In genomic region chr1:83156876-83157275, GRCm38 (mm10) we compare ENCODE assay signal across 38 mouse cellular contexts. TPM values are rescaled to one million over a fixed set of nuclear protein-coding genes. Genes with fewer than 3 reads are reported as not detected.
DNase-seq lines count a peak whose midpoint lies in the region; ATAC-seq and TF ChIP-seq lines count a peak whose summit lies in the region.
"Had no signal": no experiment of that assay in that cellular context is flagged by ENCODE, and none has a peak within 500 bp of the region (broad histone marks: within the 10 kb centered on the region; RNA-seq: fewer than 3 reads in every experiment).

No protein-coding gene starts in this region.

- no peak for ATAC-seq in kidney, embryonic 14.5 days (ENCODE audit: low FRiP score, low TSS enrichment)
- peak; percentile 54 for ATAC-seq in liver, postnatal 0 days
- ATAC-seq in liver, embryonic 12.5 days, result no peak
- ATAC-seq: forebrain, embryonic 15.5 days; hindbrain, postnatal 0 days; intestine, embryonic 15.5 days had no signal

- H3K9me3 ChIP-seq in kidney, embryonic 14.5 days (ENCODE audit: control insufficient read depth, low read length), result no peaks in the 10 kb centered on the region
- no peaks in the 10 kb centered on the region for H3K9me3 ChIP-seq in liver, postnatal 0 days (ENCODE audit: low read length)
- H3K9me3 ChIP-seq in liver, embryonic 12.5 days (replicated peaks), result no peaks in the 10 kb centered on the region
- H3K9me3 ChIP-seq: embryonic facial prominence, embryonic 12.5 days; forebrain, embryonic 10.5 days; forebrain, embryonic 15.5 days; hindbrain, embryonic 12.5 days; intestine, embryonic 15.5 days; limb, embryonic 13.5 days; stomach, embryonic 15.5 days had no signal

- H3K9ac ChIP-seq in kidney, embryonic 14.5 days (ENCODE audit: low read depth, low read length), result no peak overlapping the region
- H3K9ac ChIP-seq in liver, postnatal 0 days (replicated peaks), result no peak overlapping the region
- H3K9ac ChIP-seq in liver, embryonic 12.5 days, result no peak overlapping the region
- H3K9ac ChIP-seq: embryonic facial prominence, embryonic 12.5 days; forebrain, embryonic 15.5 days; hindbrain, embryonic 12.5 days; intestine, embryonic 15.5 days; limb, embryonic 13.5 days; liver, embryonic 14.5 days; lung, embryonic 14.5 days; stomach, embryonic 15.5 days had no signal

- no peak for TF ChIP-seq POLR2A in embryonic fibroblast, embryonic 13.5 days (IDR thresholded peaks at IDR 0.05; ENCODE audit: low read depth, low read length)

- no peak for TF ChIP-seq EP300 in liver, postnatal 0 days (IDR thresholded peaks at IDR 0.05; ENCODE audit: low read depth)

- H3K27ac ChIP-seq in kidney, embryonic 14.5 days (ENCODE audit: low read depth, low read length), result no peak overlapping the region
- no peak overlapping the region for H3K27ac ChIP-seq in liver, postnatal 0 days (ENCODE audit: low read depth)
- H3K27ac ChIP-seq in liver, embryonic 12.5 days, result no peak overlapping the region
- H3K27ac ChIP-seq in embryonic fibroblast, embryonic 13.5 days (ENCODE audit: insufficient read depth, low read length), result peak overlapping the region; percentile 57; the same call in 1 of the 2 replicates
- H3K27ac ChIP-seq: embryonic facial prominence, embryonic 12.5 days; forebrain, embryonic 10.5 days; forebrain, embryonic 15.5 days; gastrocnemius, adult 2 months; hindbrain, embryonic 12.5 days; hindbrain, postnatal 0 days; intestine, embryonic 15.5 days; limb, embryonic 13.5 days; liver, embryonic 14.5 days; stomach, embryonic 15.5 days had no signal

- no peak for TF ChIP-seq CTCF in liver, postnatal 0 days (IDR thresholded peaks at IDR 0.05; ENCODE audit: low read depth)
- no peak for TF ChIP-seq CTCF in embryonic fibroblast, embryonic 13.5 days (IDR thresholded peaks at IDR 0.05; ENCODE audit: borderline replicate concordance, insufficient read depth, low read length)

- H3K4me3 ChIP-seq in kidney, embryonic 14.5 days (ENCODE audit: low read length), result no peak overlapping the region
- no peak overlapping the region for H3K4me3 ChIP-seq in liver, postnatal 0 days (ENCODE audit: low read depth, low read length)
- H3K4me3 ChIP-seq in liver, embryonic 12.5 days, result no peak overlapping the region
- H3K4me3 ChIP-seq in embryonic fibroblast, embryonic 13.5 days (ENCODE audit: insufficient read depth, low read length), result no peak overlapping the region
- H3K4me3 ChIP-seq: embryonic facial prominence, embryonic 12.5 days; forebrain, embryonic 10.5 days; forebrain, embryonic 15.5 days; gastrocnemius, adult 2 months; hindbrain, embryonic 12.5 days; intestine, embryonic 15.5 days; limb, embryonic 13.5 days; stomach, embryonic 15.5 days had no signal

- H3K4me1 ChIP-seq in kidney, embryonic 14.5 days (ENCODE audit: control insufficient read depth, insufficient read depth, low read length), result 0 out of 2 replicates have a peak, but pooled peaks cover 3% of the 10 kb centered on the region
- no peaks in the 10 kb centered on the region for H3K4me1 ChIP-seq in liver, postnatal 0 days (ENCODE audit: insufficient read depth)
- H3K4me1 ChIP-seq in liver, embryonic 12.5 days, result no peaks in the 10 kb centered on the region
- no peaks in the 10 kb centered on the region for H3K4me1 ChIP-seq in embryonic fibroblast, embryonic 13.5 days (ENCODE audit: control insufficient read depth, insufficient read depth, low read length)
- H3K4me1 ChIP-seq: embryonic facial prominence, embryonic 12.5 days; hindbrain, embryonic 12.5 days; intestine, embryonic 15.5 days; limb, embryonic 13.5 days; stomach, embryonic 15.5 days had no signal

- no peak overlapping the region for H3K4me2 ChIP-seq in kidney, embryonic 14.5 days (replicated peaks; ENCODE audit: low read depth, low read length)
- H3K4me2 ChIP-seq in liver, postnatal 0 days (ENCODE audit: low read depth, low read length), result no peak overlapping the region
- H3K4me2 ChIP-seq in liver, embryonic 12.5 days, result no peak overlapping the region
- H3K4me2 ChIP-seq: embryonic facial prominence, embryonic 12.5 days; forebrain, embryonic 15.5 days; heart, embryonic 11.5 days; hindbrain, embryonic 12.5 days; intestine, embryonic 15.5 days; limb, embryonic 13.5 days; lung, embryonic 14.5 days; stomach, embryonic 15.5 days had no signal

- no peaks in the 10 kb centered on the region for H3K36me3 ChIP-seq in kidney, embryonic 14.5 days (ENCODE audit: control insufficient read depth, insufficient read depth, low read length)
- H3K36me3 ChIP-seq in liver, postnatal 0 days (replicated peaks; ENCODE audit: insufficient read depth, low read length), result no peaks in the 10 kb centered on the region
- no peaks in the 10 kb centered on the region for H3K36me3 ChIP-seq in liver, embryonic 12.5 days
- H3K36me3 ChIP-seq: embryonic facial prominence, embryonic 12.5 days; forebrain, embryonic 10.5 days; forebrain, embryonic 15.5 days; hindbrain, embryonic 12.5 days; intestine, embryonic 15.5 days; limb, embryonic 13.5 days; stomach, embryonic 15.5 days had no signal

- DNase-seq in kidney, adult 9 months, result peak; percentile 77
- peak; percentile 13 for DNase-seq in liver, postnatal 0 days
- DNase-seq in 3T3-L1 (ENCODE audit: low read depth, low spot score), result peak; percentile 56
- DNase-seq in adrenal gland, adult (ENCODE audit: inconsistent age in 2 of 2, low spot score in 1 of 2), result no peak
- DNase-seq in B cell, adult 2 months, result no peak
- DNase-seq: adrenal gland, postnatal 25 days; cerebellum, adult 11-12 months; cerebellum, adult 9-11 months; embryo, embryonic 11 days; gastrocnemius, adult 2 months; gastrocnemius, postnatal 36 days; heart, adult 18-20 months; heart, postnatal 36 days; layer of hippocampus, postnatal 36 days; lung, embryonic 14.5 days; lung, postnatal 14 days; midbrain, embryonic 14.5 days; retina, postnatal 1 day; right cerebral cortex, postnatal 14 days; thymus, adult 18-20 months; thymus, postnatal 36 days had no signal

- no peaks in the 10 kb centered on the region for H3K27me3 ChIP-seq in kidney, embryonic 14.5 days (ENCODE audit: control insufficient read depth, insufficient read depth, low read length)
- H3K27me3 ChIP-seq in liver, postnatal 0 days (ENCODE audit: insufficient read depth, low read length), result no peaks in the 10 kb centered on the region
- no peaks in the 10 kb centered on the region for H3K27me3 ChIP-seq in liver, embryonic 12.5 days (replicated peaks)
- H3K27me3 ChIP-seq: embryonic facial prominence, embryonic 12.5 days; forebrain, embryonic 15.5 days; hindbrain, embryonic 12.5 days; intestine, embryonic 15.5 days; limb, embryonic 13.5 days; stomach, embryonic 15.5 days had no signal

- 53% methylated on average over 1 of the region's 1 CpGs for WGBS in kidney, embryonic 14.5 days
- WGBS in liver, postnatal 0 days (ENCODE audit: insufficient replicate concordance), result 50% methylated on average over 1 of the region's 1 CpGs
- 28% methylated on average over 1 of the region's 1 CpGs for WGBS in liver, embryonic 12.5 days (ENCODE audit: insufficient replicate concordance)

RNA-seq across cellular contexts. Expression of gene Daw1, which starts 2.7 kb away (rescaled TPM):
- polyA plus RNA-seq in kidney, embryonic 14.5 days (2014; fragmentation: Nextera tagmentation; extraction: Ambion mirVana), result 0.36 TPM in 1 of 2 replicates, not detected in the other
- not detected in 2 replicates for polyA plus RNA-seq in liver, postnatal 0 days (2015; fragmentation: Nextera tagmentation; extraction: Ambion mirVana)
- polyA plus RNA-seq in liver, embryonic 12.5 days (2016; fragmentation: Nextera tagmentation; extraction: Ambion mirVana), result not detected in 2 replicates
- polyA plus RNA-seq in embryonic fibroblast, embryonic 13.5 days (2011; ENCODE audit: insufficient read length, low read depth, missing spikeins), result not detected in 2 replicates
- polyA plus RNA-seq: heart, embryonic 11.5 days; intestine, embryonic 15.5 days; large intestine, adult 2 months; liver, embryonic 14.5 days had no signal

RNA-seq across cellular contexts. Expression of gene Ccl20, which starts 40.3 kb away (rescaled TPM):
- polyA plus RNA-seq in kidney, embryonic 14.5 days (2014; fragmentation: Nextera tagmentation; extraction: Ambion mirVana), result 1.2 and 1.4 TPM in 2 replicates
- polyA plus RNA-seq in liver, postnatal 0 days (2015; fragmentation: Nextera tagmentation; extraction: Ambion mirVana), result not detected in 2 replicates
- 0.21 TPM in 1 of 2 replicates, not detected in the other for polyA plus RNA-seq in liver, embryonic 12.5 days (2016; fragmentation: Nextera tagmentation; extraction: Ambion mirVana)
- 11.8 and 12.2 TPM in 2 replicates for polyA plus RNA-seq in embryonic fibroblast, embryonic 13.5 days (2011; ENCODE audit: insufficient read length, low read depth, missing spikeins)
- polyA plus RNA-seq: forebrain, embryonic 10.5 days; forebrain, embryonic 15.5 days; frontal cortex, adult 2 months; heart, embryonic 16.5 days; hindbrain, embryonic 12.5 days; hindbrain, postnatal 0 days; limb, embryonic 13.5 days; lung, embryonic 14.5 days; midbrain, embryonic 14.5 days; neural tube, embryonic 14.5 days had no signal

Comparison
In these comparisons a context has a peak if more than half of its experiments do, and no peak if none do; other contexts are left out.
1. DNase-seq: peak in kidney, adult 9 months (single experiment), liver, postnatal 0 days (single experiment) and 3T3-L1 (single experiment); none in adrenal gland, adult (0 of 2) and B cell, adult 2 months (0 of 2).